Mouse (Mus musculus) kidney, postnatal 36 days (tissue): ENCODE results near the gene Tmem114.

Experiments
- DNase-seq, 2 experiments: peaks; one replicate each; pipeline ENCODE4 v3.0.0; 2021 to 2022; ENCODE audit warnings: mixed read lengths in 2 of 2

Gene Tmem114

GRCm38 (mm10) chr16:8406708-8407107 lies 18.2 kb downstream of the Tmem114 start:
- DNase-seq, result peak; percentile 60 to 81

GRCm38 (mm10) chr16:8402663-8403062 lies 22.3 kb downstream of the Tmem114 start:
- DNase-seq, result no peak

GRCm38 (mm10) chr16:8401171-8401955 lies 23.6 kb downstream of the Tmem114 start:
- no peak for DNase-seq

- DNase-seq, result no peak
Observed at GRCm38 (mm10) chr16:8399868-8400267, 25.1 kb downstream of the Tmem114 start.

GRCm38 (mm10) chr16:8394946-8395345 lies 30.0 kb downstream of the Tmem114 start:
- DNase-seq, result no peak

GRCm38 (mm10) chr16:8388491-8388890 lies 36.4 kb downstream of the Tmem114 start:
- DNase-seq, result no peak

GRCm38 (mm10) chr16:8386386-8386785 lies 38.5 kb downstream of the Tmem114 start:
- DNase-seq, result no peak

GRCm38 (mm10) chr16:8385679-8386078 lies 39.3 kb downstream of the Tmem114 start:
- no peak for DNase-seq

- peak in 1 of 2 experiments; percentile 9 for DNase-seq
Observed at GRCm38 (mm10) chr16:8384772-8385171, 40.2 kb downstream of the Tmem114 start.

GRCm38 (mm10) chr16:8383396-8383795 lies 41.5 kb downstream of the Tmem114 start:
- DNase-seq, result no peak

GRCm38 (mm10) chr16:8363066-8363465 lies 61.9 kb downstream of the Tmem114 start:
- no peak for DNase-seq
